Mouse (Mus musculus): Measurements from ENCODE around the gene Ifitm2. TPM values are rescaled to one million over a fixed set of nuclear protein-coding genes. Genes with fewer than 3 reads are reported as not detected.

Gene Ifitm2
- polyA plus RNA-seq, 1 experiment from 2014 or later, result 135 TPM

DNA sequence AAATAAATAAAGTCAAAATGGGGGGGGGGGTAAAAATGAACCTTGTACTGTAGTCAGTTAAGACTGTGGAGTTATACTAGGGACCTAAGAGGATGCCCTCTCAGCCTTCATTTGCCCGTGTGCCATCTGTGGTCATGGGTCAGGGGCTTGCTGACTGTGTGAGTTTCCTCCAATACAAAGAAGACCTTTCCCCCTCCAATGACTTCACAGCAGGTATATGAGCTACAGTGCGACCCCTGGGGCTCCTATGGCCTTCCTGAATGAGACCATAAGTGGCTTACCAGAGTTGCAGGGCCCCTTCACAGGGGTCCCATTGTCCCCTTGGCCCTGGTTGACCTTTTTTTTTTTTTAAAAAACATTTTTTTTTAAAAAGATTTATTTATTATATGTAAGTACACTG is 5.6 kb upstream of the Ifitm2 start:
- H3K27ac ChIP-seq, result no peak overlapping the region
- no peaks in the 10 kb centered on the region for H3K36me3 ChIP-seq (replicated peaks)
- H3K9ac ChIP-seq, result no peak overlapping the region
- H3K27me3 ChIP-seq (replicated peaks), result no peaks in the 10 kb centered on the region
- no peaks in the 10 kb centered on the region for H3K9me3 ChIP-seq
- H3K4me2 ChIP-seq, result no peak overlapping the region
- H3K4me3 ChIP-seq, result no peak overlapping the region
- 35% methylated on average over 2 of the region's 2 CpGs for WGBS
- H3K4me1 ChIP-seq, result peaks cover 5% of the 10 kb centered on the region; the same call in 1 of the 2 replicates
- ATAC-seq (replicated peaks), result no peak

DNA sequence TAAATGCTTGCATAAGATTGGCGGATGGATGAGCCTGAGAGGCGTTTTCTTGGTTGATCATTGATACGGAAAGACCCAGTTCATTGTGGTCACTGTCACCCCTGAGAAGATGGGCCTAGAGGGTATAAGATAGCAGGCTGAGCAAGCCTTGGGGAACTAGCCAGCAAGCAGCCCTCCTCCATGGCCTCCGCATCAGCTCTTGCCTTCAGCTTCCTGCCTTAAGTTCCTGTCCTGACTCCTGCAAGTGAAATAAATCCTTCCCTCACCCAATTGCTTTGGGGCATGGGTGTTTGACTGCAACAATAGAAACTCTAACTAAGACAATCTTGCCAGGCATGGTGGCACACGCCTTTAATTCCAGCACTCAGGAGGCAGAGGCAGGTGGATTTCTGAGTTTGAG is 4.2 kb upstream of the Ifitm2 start:
- Histone ChIP-seq H3K4me3 (no peak overlapping the region), H3K4me1 (peaks cover 5% of the 10 kb centered on the region), H3K9ac (no peak overlapping the region), H3K9me3 (no peaks in the 10 kb centered on the region), H3K36me3 (replicated peaks) (no peaks in the 10 kb centered on the region), H3K27ac (no peak overlapping the region), H3K4me2 (no peak overlapping the region), H3K27me3 (replicated peaks) (no peaks in the 10 kb centered on the region)
- 62% methylated on average over 5 of the region's 5 CpGs for WGBS
- no peak for ATAC-seq (replicated peaks)

DNA sequence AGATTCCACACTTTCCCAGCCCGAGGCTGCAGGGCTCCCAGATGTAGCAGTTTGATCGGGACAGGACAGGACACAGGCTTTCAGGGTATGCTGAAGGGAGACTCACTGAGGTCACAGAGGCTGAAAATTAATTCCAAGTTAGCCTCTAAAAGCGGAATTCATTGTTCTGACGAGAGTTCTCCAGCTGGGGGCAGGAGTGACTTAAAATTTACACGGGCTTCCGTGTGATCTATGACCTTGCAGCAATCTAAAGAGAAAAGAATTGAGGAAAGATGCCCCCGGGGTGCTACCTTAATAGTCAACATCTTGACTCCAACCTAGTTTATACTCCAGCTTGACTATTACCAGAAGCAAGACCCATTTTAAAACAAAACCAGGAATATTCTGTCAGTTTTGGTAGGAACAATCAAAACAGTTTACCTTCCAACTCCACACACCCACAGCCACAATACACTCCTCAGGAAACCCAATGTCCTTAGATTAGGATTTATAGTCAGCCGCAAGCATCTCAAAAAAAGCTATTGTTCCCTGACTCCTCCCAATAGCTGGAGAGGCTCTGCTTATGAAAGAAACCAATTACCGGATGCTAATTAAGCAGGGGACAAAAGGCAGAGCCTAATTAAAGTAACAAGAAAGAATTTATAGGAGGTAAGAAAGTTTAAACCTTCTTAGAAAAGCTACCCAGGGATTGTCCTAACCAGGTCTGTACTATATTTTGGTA is 3.6 kb upstream of the Ifitm2 start:
- Histone ChIP-seq H3K4me3 (no peak overlapping the region), H3K27ac (no peak overlapping the region), H3K27me3 (replicated peaks) (no peaks in the 10 kb centered on the region), H3K4me1 (peaks cover 5% of the 10 kb centered on the region), H3K36me3 (replicated peaks) (no peaks in the 10 kb centered on the region), H3K4me2 (no peak overlapping the region), H3K9ac (no peak overlapping the region), H3K9me3 (no peaks in the 10 kb centered on the region)
- ATAC-seq (replicated peaks), result no peak
- 5% methylated on average over 9 of the region's 9 CpGs for WGBS

DNA sequence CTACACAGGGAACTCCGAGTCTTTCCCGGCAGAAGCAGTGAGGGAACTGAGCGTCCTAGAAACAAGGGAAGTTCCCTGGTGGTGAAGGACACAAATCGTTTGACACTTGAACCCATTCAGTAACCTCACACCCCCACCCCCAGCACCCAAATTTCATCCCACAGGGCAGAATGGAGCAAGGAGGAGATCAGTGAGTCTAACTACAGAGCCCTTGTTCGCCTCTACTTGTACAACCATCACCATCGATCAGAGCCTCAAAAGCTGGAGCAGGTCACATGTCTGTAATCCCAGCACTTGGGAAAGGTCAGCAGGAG is 726 bp upstream of the Ifitm2 start:
- Histone ChIP-seq H3K9me3 (no peaks in the 10 kb centered on the region), H3K4me1 (peaks cover 5% of the 10 kb centered on the region), H3K27me3 (replicated peaks) (no peaks in the 10 kb centered on the region), H3K27ac (no peak overlapping the region), H3K4me2 (no peak overlapping the region), H3K4me3 (no peak overlapping the region), H3K36me3 (replicated peaks) (no peaks in the 10 kb centered on the region), H3K9ac (no peak overlapping the region)
- ATAC-seq (replicated peaks), result no peak
- 61% methylated on average over 6 of the region's 6 CpGs for WGBS

DNA sequence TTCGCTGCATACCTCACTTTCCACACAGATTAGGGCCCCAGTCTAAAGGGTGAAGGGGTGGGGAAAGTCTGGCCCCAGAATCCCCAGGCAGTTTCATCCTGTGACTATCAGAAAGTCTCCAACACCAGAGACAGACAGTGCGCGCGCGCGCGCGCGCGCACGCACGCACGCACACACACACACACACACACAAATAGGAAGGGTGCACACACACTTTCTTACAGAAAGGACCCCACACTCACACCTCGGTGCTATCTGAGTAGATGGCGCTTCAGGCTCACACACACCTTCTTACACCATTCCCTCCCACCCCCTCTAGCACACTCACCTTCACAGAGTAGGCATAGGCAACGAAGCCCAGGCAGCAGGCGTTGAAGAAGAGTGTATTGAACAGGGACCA is 445 bp downstream of the Ifitm2 start:
- Histone ChIP-seq H3K36me3 (replicated peaks) (no peaks in the 10 kb centered on the region), H3K27ac (no peak overlapping the region), H3K4me1 (peaks cover 5% of the 10 kb centered on the region), H3K27me3 (replicated peaks) (no peaks in the 10 kb centered on the region), H3K9ac (0 out of 2 replicates have a peak overlapping the region, but pooled peaks have one; percentile 14), H3K4me3 (peak overlapping the region; percentile 31), H3K9me3 (no peaks in the 10 kb centered on the region), H3K4me2 (peak overlapping the region; percentile 48)
- 9% methylated on average over 17 of the region's 17 CpGs for WGBS
- ATAC-seq (replicated peaks), result peak; percentile 50

DNA sequence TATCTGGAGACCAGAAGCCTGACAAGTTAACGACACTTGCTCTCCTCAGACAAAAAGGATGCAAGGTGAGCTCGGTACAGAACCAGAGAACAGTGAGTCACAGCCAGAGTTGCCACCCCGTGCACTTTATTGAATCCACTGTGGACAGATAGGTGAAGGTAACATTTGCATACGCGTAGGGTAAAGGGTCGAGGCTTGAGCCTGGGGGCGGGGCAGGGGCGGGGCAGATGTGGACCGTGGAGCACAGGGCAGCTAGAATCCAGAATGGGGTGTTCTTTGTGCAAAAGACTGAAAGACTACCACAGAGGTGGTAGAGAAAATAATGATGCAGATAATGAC is 1.1 kb downstream of the Ifitm2 start:
- Histone ChIP-seq H3K9me3 (no peaks in the 10 kb centered on the region), H3K27me3 (replicated peaks) (no peaks in the 10 kb centered on the region), H3K36me3 (replicated peaks) (no peaks in the 10 kb centered on the region), H3K4me3 (peak overlapping the region; percentile 31; the same call in 1 of the 2 replicates), H3K9ac (no peak overlapping the region), H3K27ac (no peak overlapping the region), H3K4me1 (peaks cover 5% of the 10 kb centered on the region), H3K4me2 (peak overlapping the region; percentile 48)
- 10% methylated on average over 9 of the region's 9 CpGs for WGBS
- no peak for ATAC-seq (replicated peaks)

DNA sequence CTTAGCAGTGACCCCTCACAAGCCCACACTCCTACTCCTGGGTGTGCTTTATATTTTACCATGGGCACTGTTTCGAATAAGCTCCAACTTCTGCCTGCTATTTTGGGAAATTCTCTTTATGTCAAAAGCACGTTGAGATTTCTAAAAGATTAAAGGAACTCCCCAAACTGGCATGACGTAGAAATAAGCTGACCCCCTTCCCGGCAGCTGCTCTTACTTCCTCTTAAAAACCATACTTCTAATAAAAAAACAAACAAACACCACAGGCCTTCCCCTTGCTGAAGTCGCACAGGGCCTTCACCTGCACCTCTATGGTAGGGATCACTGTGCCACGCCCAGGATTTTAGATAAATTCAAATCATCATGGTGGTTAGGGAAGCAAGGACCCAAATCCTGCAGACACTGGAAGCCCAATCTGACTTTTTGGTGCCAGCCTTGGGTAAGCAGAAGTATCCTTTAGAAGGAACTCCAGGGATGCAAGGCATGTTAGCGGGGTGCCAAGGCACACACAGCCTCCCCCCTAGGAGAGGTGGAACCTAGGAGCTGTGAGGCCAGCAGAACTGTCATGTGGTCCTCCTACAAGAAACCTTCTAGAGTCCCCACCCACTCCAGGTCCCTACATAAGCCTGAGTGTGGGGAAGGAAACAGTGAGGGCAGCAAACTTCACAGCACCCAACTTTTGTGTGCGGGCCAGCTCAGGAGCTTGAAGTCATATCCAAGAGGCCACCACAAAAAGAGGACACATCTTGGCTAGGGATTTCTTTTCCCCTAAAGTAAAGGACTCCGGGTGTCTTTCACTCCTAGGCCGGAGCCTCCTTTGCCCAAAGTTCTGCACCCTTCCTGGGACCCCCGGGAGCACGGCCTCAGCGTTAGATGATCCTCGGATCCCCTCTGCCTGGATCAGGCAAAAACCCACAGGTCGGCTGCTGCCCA is 1.7 kb downstream of the Ifitm2 start:
- Histone ChIP-seq H3K27me3 (replicated peaks) (no peaks in the 10 kb centered on the region), H3K9ac (no peak overlapping the region), H3K4me1 (no peaks in the 10 kb centered on the region; the same call in 1 of the 2 replicates), H3K4me2 (peak overlapping the region; percentile 48), H3K27ac (no peak overlapping the region), H3K4me3 (peak overlapping the region; percentile 31; the same call in 1 of the 2 replicates), H3K36me3 (replicated peaks) (no peaks in the 10 kb centered on the region), H3K9me3 (no peaks in the 10 kb centered on the region)
- 67% methylated on average over 15 of the region's 15 CpGs for WGBS
- no peak for ATAC-seq (replicated peaks)

DNA sequence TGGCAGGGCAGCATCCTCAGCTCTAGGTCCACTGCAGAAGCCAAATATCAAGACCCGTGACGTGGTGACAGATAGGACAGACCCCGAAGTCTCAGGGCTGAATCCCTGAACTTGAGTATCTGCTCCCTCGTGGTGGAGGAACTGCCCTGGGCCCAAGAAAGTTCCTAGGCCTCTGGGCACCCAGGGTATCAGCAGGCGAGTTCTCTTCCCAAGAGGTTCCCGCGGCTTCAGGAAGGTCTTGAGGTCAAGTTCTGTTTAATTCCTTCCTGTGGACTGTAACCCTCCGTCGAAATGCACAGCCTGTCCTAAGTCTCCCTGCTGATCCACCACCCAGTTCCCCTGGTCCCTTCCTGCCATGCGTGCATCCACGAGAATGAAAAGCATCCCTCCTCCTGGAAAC is 2.7 kb downstream of the Ifitm2 start:
- no peak overlapping the region for H3K9ac ChIP-seq
- H3K4me2 ChIP-seq, result no peak overlapping the region
- H3K9me3 ChIP-seq, result no peaks in the 10 kb centered on the region
- H3K36me3 ChIP-seq (replicated peaks), result no peaks in the 10 kb centered on the region
- H3K27me3 ChIP-seq (replicated peaks), result no peaks in the 10 kb centered on the region
- H3K27ac ChIP-seq, result no peak overlapping the region
- H3K4me3 ChIP-seq, result no peak overlapping the region
- H3K4me1 ChIP-seq, result no peaks in the 10 kb centered on the region; the same call in 1 of the 2 replicates
- ATAC-seq (replicated peaks), result no peak
- 81% methylated on average over 11 of the region's 11 CpGs for whole genome bisulfite sequencing

DNA sequence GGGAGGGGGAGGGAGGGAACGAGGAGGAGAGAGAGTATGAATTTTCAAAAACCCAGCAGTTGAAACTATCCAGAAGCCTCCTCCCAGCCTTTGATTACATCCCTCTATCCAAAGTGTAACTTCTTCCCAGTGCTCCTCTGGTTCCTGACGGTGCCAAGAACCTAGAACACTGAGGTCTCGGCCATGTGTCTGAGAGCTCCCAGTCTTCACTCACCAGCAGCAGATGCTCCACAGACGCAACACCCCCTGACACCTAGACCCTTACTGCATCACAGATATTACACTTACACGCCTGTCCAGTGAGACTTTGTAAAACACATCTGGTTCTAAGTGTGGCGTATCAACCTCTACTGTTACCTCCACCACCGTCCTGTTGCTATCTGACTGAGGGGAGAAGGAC is 3.3 kb downstream of the Ifitm2 start:
- ATAC-seq (replicated peaks), result no peak
- H3K4me2 ChIP-seq, result no peak overlapping the region
- H3K27ac ChIP-seq, result no peak overlapping the region
- H3K9ac ChIP-seq, result no peak overlapping the region
- WGBS, result 88% methylated on average over 7 of the region's 7 CpGs
- H3K36me3 ChIP-seq (replicated peaks), result no peaks in the 10 kb centered on the region
- no peak overlapping the region for H3K4me3 ChIP-seq
- H3K27me3 ChIP-seq (replicated peaks), result no peaks in the 10 kb centered on the region
- H3K4me1 ChIP-seq, result no peaks in the 10 kb centered on the region; the same call in 1 of the 2 replicates
- no peaks in the 10 kb centered on the region for H3K9me3 ChIP-seq

DNA sequence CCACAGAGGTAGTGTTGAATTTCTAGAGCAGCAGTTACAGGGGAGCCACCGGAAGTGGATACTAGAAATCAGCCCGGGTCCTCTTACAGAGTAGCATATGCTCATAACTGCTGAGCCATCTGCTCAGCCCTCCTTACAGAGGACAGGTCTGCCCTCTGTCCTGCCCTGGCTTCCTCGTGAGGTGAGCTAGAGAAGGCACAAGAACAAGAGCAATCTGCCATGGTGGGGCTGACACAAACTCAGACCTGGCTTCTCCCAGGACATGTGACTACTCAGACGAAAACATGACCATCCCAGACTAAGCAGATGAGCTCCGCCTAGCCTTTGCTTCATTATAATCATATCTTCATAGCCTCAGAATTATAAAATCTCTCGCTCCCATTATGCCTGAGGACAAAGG is 4.0 kb downstream of the Ifitm2 start:
- no peak overlapping the region for H3K27ac ChIP-seq
- no peak overlapping the region for H3K9ac ChIP-seq
- no peaks in the 10 kb centered on the region for H3K27me3 ChIP-seq (replicated peaks)
- H3K4me2 ChIP-seq, result no peak overlapping the region
- ATAC-seq (replicated peaks), result no peak
- H3K4me1 ChIP-seq, result no peaks in the 10 kb centered on the region; the same call in 1 of the 2 replicates
- H3K4me3 ChIP-seq, result no peak overlapping the region
- no peaks in the 10 kb centered on the region for H3K36me3 ChIP-seq (replicated peaks)
- H3K9me3 ChIP-seq, result no peaks in the 10 kb centered on the region
- WGBS, result 81% methylated on average over 6 of the region's 6 CpGs

DNA sequence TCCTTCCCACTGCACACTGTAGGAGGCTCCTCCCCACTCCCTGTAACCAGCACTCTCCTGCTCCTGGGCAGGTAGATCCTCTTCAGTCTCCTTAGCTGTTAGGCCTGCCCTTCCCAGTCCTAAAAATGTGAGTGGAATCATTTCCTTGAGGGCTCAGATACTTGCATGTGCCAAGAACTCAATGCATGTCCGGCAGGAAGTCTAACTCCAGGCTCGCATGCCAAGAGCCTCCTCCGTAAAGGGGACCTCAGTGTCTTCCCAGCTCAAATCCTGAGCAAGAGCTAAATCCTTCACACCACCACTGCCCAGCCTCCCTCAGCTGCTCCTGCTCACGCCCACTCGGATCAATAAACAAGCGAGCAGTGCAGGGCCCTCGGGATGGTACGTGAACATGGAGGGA is 4.7 kb downstream of the Ifitm2 start:
- Histone ChIP-seq H3K27me3 (replicated peaks) (no peaks in the 10 kb centered on the region), H3K27ac (no peak overlapping the region), H3K4me1 (no peaks in the 10 kb centered on the region; the same call in 1 of the 2 replicates), H3K36me3 (replicated peaks) (no peaks in the 10 kb centered on the region), H3K4me3 (no peak overlapping the region), H3K9ac (no peak overlapping the region), H3K9me3 (no peaks in the 10 kb centered on the region), H3K4me2 (no peak overlapping the region)
- 62% methylated on average over 8 of the region's 8 CpGs for WGBS
- ATAC-seq (replicated peaks), result no peak

DNA sequence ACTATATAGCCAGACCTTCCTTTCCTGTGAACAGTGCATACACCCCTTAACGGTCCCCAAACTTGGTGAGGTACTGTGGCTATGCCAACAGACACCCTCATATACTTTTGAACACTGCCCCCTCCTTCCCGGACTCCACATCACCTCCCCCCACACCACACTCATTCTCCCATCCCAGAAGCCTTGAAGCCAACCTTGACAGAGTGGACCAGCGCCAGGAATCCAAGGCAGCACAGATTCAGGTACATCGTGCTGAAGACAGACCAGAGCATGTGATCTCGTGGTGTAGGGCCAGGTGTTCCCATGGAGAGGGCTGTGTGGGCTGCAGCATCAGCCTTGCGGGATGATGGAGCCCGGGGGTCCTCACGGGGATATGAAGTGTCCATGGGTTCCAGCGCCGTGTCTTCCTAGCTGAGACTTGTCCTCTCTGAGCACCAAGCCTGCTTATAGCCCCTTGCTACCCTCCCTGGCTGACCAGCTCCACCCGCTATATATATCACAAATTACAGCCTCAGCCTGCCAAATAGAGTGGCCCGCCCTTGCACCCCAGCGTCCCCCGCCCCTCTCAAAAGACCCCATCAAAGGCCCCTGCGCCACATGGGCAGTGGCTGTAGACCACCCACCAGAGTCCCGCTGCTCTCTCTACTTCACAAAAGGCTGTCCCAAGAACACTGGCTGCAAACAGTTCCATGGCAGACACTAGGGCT is 5.8 kb downstream of the Ifitm2 start, which contains the start of gene Ifitm5:
Ifitm5 (minus strand) TSS at position 468 of the 707 bp plus-strand sequence.
- Histone ChIP-seq H3K9ac (no peak within 1 kb of the TSS), H3K27ac (no peak within 1 kb of the TSS), H3K27me3 (replicated peaks) (no peaks in the 10 kb centered on the region), H3K4me3 (no peak within 1 kb of the TSS), H3K9me3 (no peaks in the 10 kb centered on the region), H3K36me3 (replicated peaks) (no peaks in the 10 kb centered on the region), H3K4me2 (no peak within 1 kb of the TSS), H3K4me1 (no peaks in the 10 kb centered on the region; the same call in 1 of the 2 replicates)
- 83% methylated on average over 16 of the region's 16 CpGs for WGBS
- ATAC-seq (replicated peaks), result no peak

Data from midbrain, embryonic 15.5 days (tissue).